Mouse (Mus musculus) limb, embryonic 10.5 days (tissue): Measurements from ENCODE around the gene Entr1. TPM values are rescaled to one million over a fixed set of nuclear protein-coding genes. Genes with fewer than 3 reads are reported as not detected.

Experiments
- polyA plus RNA-seq: library from polyadenylated mRNA; unstranded; fragments of >200 nt; fragmentation: Nextera tagmentation; extraction: Ambion mirVana; gene quantifications from 2 replicates; pipeline ENCODE4 v1.2.1, GENCODE M21; 2016

Gene Entr1
- polyA plus RNA-seq, 1 experiment from 2014 or later = 148 TPM

Other genes with a start within 250 kb of the Entr1 start
- 0.18 TPM in 1 of 2 replicates, not detected in the other for gene Lhx3, start 181.0 kb downstream of the Entr1 start, polyA plus RNA-seq
- 14.7 and 16.1 TPM in 2 replicates for gene Qsox2, start 151.8 kb downstream of the Entr1 start, polyA plus RNA-seq
- 0.01 TPM in 1 of 2 replicates, not detected in the other for gene Ccdc187, start 94.8 kb downstream of the Entr1 start, polyA plus RNA-seq
- 83.6 and 91.4 TPM in 2 replicates for gene Gpsm1, start 73.8 kb downstream of the Entr1 start, polyA plus RNA-seq
- 33.9 and 36.8 TPM in 2 replicates for gene Dnlz, start 37.2 kb downstream of the Entr1 start, polyA plus RNA-seq
- gene Card9, start 28.4 kb downstream of the Entr1 start, polyA plus RNA-seq = 0.49 and 0.54 TPM in 2 replicates
- gene Snapc4, start 8.7 kb downstream of the Entr1 start, polyA plus RNA-seq = 41.4 and 42.1 TPM in 2 replicates
- 142 and 149 TPM in 2 replicates for gene Pmpca, start within 50 bp of the Entr1 start, polyA plus RNA-seq
- 30.6 and 35.3 TPM in 2 replicates for gene Inpp5e, start 19.9 kb upstream of the Entr1 start, polyA plus RNA-seq
- gene Sec16a, start 55.9 kb upstream of the Entr1 start, polyA plus RNA-seq = 29.4 and 37.1 TPM in 2 replicates
- gene Notch1, start 127.3 kb upstream of the Entr1 start, polyA plus RNA-seq = 8.5 and 11.8 TPM in 2 replicates
- 96.5 and 97.2 TPM in 2 replicates for gene Egfl7, start 190.7 kb upstream of the Entr1 start, polyA plus RNA-seq
- gene Gm20532, start 197.3 kb upstream of the Entr1 start, polyA plus RNA-seq = not detected in 2 replicates
- gene Agpat2, start 215.1 kb upstream of the Entr1 start, polyA plus RNA-seq = 13.2 and 14.5 TPM in 2 replicates
- gene Fam69b, start 239.1 kb upstream of the Entr1 start, polyA plus RNA-seq = 31.3 and 43.3 TPM in 2 replicates